Mouse (Mus musculus): Measurements from ENCODE around the gene Shmt1. TPM values are rescaled to one million over a fixed set of nuclear protein-coding genes. Genes with fewer than 3 reads are reported as not detected.

Gene Shmt1
- polyA plus RNA-seq, 1 experiment from 2014 or later, result 10.0 TPM

GRCm38 (mm10) chr11:60766969-60767368, 44.5 kb downstream of the Shmt1 start:
- Histone ChIP-seq H3K4me3 (no peak overlapping the region), H3K36me3 (0 out of 2 replicates have a peak, but pooled peaks cover under 1% of the 10 kb centered on the region), H3K4me1 (replicated peaks) (no peaks in the 10 kb centered on the region), H3K27me3 (no peaks in the 10 kb centered on the region), H3K9ac (no peak overlapping the region), H3K4me2 (no peak overlapping the region), H3K9me3 (no peaks in the 10 kb centered on the region), H3K27ac (replicated peaks) (no peak overlapping the region)
- ATAC-seq (ENCODE audit: low FRiP score, low read depth), result no peak
- 95% methylated on average over 4 of the region's 4 CpGs for WGBS

- Histone ChIP-seq H3K4me3 (no peak overlapping the region), H3K9me3 (no peaks in the 10 kb centered on the region), H3K4me1 (replicated peaks) (no peaks in the 10 kb centered on the region), H3K36me3 (peaks cover 32% of the 10 kb centered on the region), H3K27me3 (no peaks in the 10 kb centered on the region), H3K27ac (replicated peaks) (no peak overlapping the region), H3K9ac (no peak overlapping the region), H3K4me2 (no peak overlapping the region)
- WGBS, result 98% methylated on average over 3 of the region's 3 CpGs
- ATAC-seq (ENCODE audit: low FRiP score, low read depth), result no peak
These were observed 49.8 kb downstream of the Shmt1 start for GRCm38 (mm10) chr11:60761681-60762080.

- Histone ChIP-seq H3K27me3 (no peaks in the 10 kb centered on the region), H3K4me2 (no peak overlapping the region), H3K27ac (replicated peaks) (no peak overlapping the region), H3K36me3 (peaks cover 58% of the 10 kb centered on the region), H3K9me3 (no peaks in the 10 kb centered on the region), H3K4me3 (no peak overlapping the region), H3K4me1 (replicated peaks) (no peaks in the 10 kb centered on the region), H3K9ac (no peak overlapping the region)
- 98% methylated on average over 7 of the region's 7 CpGs for WGBS
- no peak for ATAC-seq (ENCODE audit: low FRiP score, low read depth)
These were observed 55.9 kb downstream of the Shmt1 start for GRCm38 (mm10) chr11:60755570-60755969.

GRCm38 (mm10) chr11:60740321-60740720, 71.2 kb downstream of the Shmt1 start:
- H3K4me1 ChIP-seq (replicated peaks), result no peaks in the 10 kb centered on the region
- ATAC-seq (ENCODE audit: low FRiP score, low read depth), result no peak
- no peaks in the 10 kb centered on the region for H3K27me3 ChIP-seq
- H3K4me3 ChIP-seq, result no peak overlapping the region
- peaks cover 42% of the 10 kb centered on the region for H3K36me3 ChIP-seq
- H3K9ac ChIP-seq, result no peak overlapping the region
- H3K4me2 ChIP-seq, result no peak overlapping the region
- 85% methylated on average over 3 of the region's 3 CpGs for WGBS
- no peaks in the 10 kb centered on the region for H3K9me3 ChIP-seq
- H3K27ac ChIP-seq (replicated peaks), result no peak overlapping the region

Other genes with a start within 250 kb of the Shmt1 start
- 51.7 and 53.2 TPM in 2 replicates for gene Llgl1, start 112.0 kb downstream of the Shmt1 start, polyA plus RNA-seq (2015; fragmentation: Nextera tagmentation; extraction: Ambion mirVana)
- 72.7 and 77.5 TPM in 2 replicates for gene Flii, start 84.5 kb downstream of the Shmt1 start, polyA plus RNA-seq (2015; fragmentation: Nextera tagmentation; extraction: Ambion mirVana)
- 24.7 and 27.0 TPM in 2 replicates for gene Mief2, start 83.3 kb downstream of the Shmt1 start, polyA plus RNA-seq (2015; fragmentation: Nextera tagmentation; extraction: Ambion mirVana)
- gene Top3a, start 34.4 kb downstream of the Shmt1 start, polyA plus RNA-seq (2015; fragmentation: Nextera tagmentation; extraction: Ambion mirVana), result 7.9 and 8.9 TPM in 2 replicates
- gene Smcr8, start 34.2 kb downstream of the Shmt1 start, polyA plus RNA-seq (2015; fragmentation: Nextera tagmentation; extraction: Ambion mirVana), result 5.7 and 6.7 TPM in 2 replicates
- gene Dhrs7b, start 18.9 kb upstream of the Shmt1 start, polyA plus RNA-seq (2015; fragmentation: Nextera tagmentation; extraction: Ambion mirVana), result 35.0 and 36.5 TPM in 2 replicates
- 58.6 and 58.8 TPM in 2 replicates for gene Tmem11, start 67.6 kb upstream of the Shmt1 start, polyA plus RNA-seq (2015; fragmentation: Nextera tagmentation; extraction: Ambion mirVana)
- 30.8 and 32.9 TPM in 2 replicates for gene Natd1, start 103.0 kb upstream of the Shmt1 start, polyA plus RNA-seq (2015; fragmentation: Nextera tagmentation; extraction: Ambion mirVana)
- gene Map2k3, start 120.3 kb upstream of the Shmt1 start, polyA plus RNA-seq (2015; fragmentation: Nextera tagmentation; extraction: Ambion mirVana), result 31.5 and 31.8 TPM in 2 replicates
- gene Kcnj12, start 210.8 kb upstream of the Shmt1 start, polyA plus RNA-seq (2015; fragmentation: Nextera tagmentation; extraction: Ambion mirVana), result 4.9 and 5.2 TPM in 2 replicates

Data from hindbrain, embryonic 15.5 days (tissue).